Mouse (Mus musculus): ENCODE measurements at regions not wholly inside any gene's neighbourhood (a gene's known extent, or its start where the extent isn't known, plus 50 kb on each side); places are given as distances from the start of the nearest gene placed in this dataset.
A peak's percentile ranks its signal among the peaks of the same experiment; 100 is the strongest.

DNA sequence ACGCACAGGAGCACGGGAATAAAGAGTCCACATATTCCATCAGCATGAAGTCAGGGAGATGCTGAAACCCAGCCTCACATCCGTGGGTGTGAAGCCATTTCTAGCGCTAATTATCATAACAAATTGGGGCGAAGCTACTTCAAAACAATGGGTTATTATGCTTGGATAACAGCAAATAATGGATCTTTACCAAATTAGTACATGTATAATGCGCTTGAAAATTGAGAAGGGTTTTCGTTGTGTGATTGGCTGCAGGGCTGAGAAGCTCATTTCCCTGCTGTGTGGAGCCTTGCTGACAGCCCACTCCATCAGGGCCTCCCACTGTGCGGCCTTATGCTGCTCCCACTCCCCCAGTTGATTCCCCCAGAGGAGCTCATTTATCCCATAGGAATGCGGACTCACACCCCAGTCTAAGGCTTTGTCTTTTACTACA lies 597.7 kb downstream of the Ets1 start:
- TF ChIP-seq CTCF (conservative IDR thresholded peaks at IDR 0.05; ENCODE audit: low read length) (no peak), NANOG (IDR thresholded peaks at IDR 0.05; ENCODE audit: borderline replicate concordance, low read length) (peak; percentile 34; the same call in 1 of the 2 replicates)
